Mouse (Mus musculus): ENCODE measurements around the gene Fkbp8.
"Not testable (repeated sequence)": the region's sequence is repeated elsewhere in the genome, so short reads cannot be mapped to it uniquely, and the experiment has no call there.

Gene Fkbp8

GRCm38 (mm10) chr8:70501820-70502529, 25.5 kb upstream of the Fkbp8 start:
- ATAC-seq (ENCODE audit: insufficient number of reproducible peaks, low FRiP score, low TSS enrichment) = no peak

GRCm38 (mm10) chr8:70502540-70502939, 25.0 kb upstream of the Fkbp8 start:
- no peak for ATAC-seq (ENCODE audit: insufficient number of reproducible peaks, low FRiP score, low TSS enrichment)

GRCm38 (mm10) chr8:70503062-70503750, 24.3 kb upstream of the Fkbp8 start:
- peak; percentile 14; the same call in 1 of the 2 replicates for ATAC-seq (ENCODE audit: insufficient number of reproducible peaks, low FRiP score, low TSS enrichment)

GRCm38 (mm10) chr8:70504291-70504716, 23.2 kb upstream of the Fkbp8 start:
- no peak for ATAC-seq (ENCODE audit: insufficient number of reproducible peaks, low FRiP score, low TSS enrichment)

GRCm38 (mm10) chr8:70504851-70505250, 22.7 kb upstream of the Fkbp8 start:
- ATAC-seq (ENCODE audit: insufficient number of reproducible peaks, low FRiP score, low TSS enrichment) = no peak

GRCm38 (mm10) chr8:70505698-70506327, 21.7 kb upstream of the Fkbp8 start:
- ATAC-seq (ENCODE audit: insufficient number of reproducible peaks, low FRiP score, low TSS enrichment) = no peak

GRCm38 (mm10) chr8:70506328-70507026, 21.0 kb upstream of the Fkbp8 start, which contains the start of gene Rex1bd:
Gene Rex1bd, minus strand, starts transcription at chr8:70506752.
- ATAC-seq (ENCODE audit: insufficient number of reproducible peaks, low FRiP score, low TSS enrichment) = peak; percentile 34

- no peak for ATAC-seq (ENCODE audit: insufficient number of reproducible peaks, low FRiP score, low TSS enrichment)
Measured at GRCm38 (mm10) chr8:70507027-70507393, 20.5 kb upstream of the Fkbp8 start.

- ATAC-seq (ENCODE audit: insufficient number of reproducible peaks, low FRiP score, low TSS enrichment) = no peak
Measured at GRCm38 (mm10) chr8:70509281-70509952, 18.1 kb upstream of the Fkbp8 start.

- peak; percentile 78 for ATAC-seq (ENCODE audit: insufficient number of reproducible peaks, low FRiP score, low TSS enrichment)
Measured at GRCm38 (mm10) chr8:70510228-70510915, 17.2 kb upstream of the Fkbp8 start, which contains the start of gene Uba52. Gene Uba52, minus strand, starts transcription at chr8:70510801.

- ATAC-seq (ENCODE audit: insufficient number of reproducible peaks, low FRiP score, low TSS enrichment) = not testable (repeated sequence)
Measured at GRCm38 (mm10) chr8:70511174-70511573, 16.4 kb upstream of the Fkbp8 start.

- ATAC-seq (ENCODE audit: insufficient number of reproducible peaks, low FRiP score, low TSS enrichment) = no peak
Measured at GRCm38 (mm10) chr8:70511770-70512169, 15.8 kb upstream of the Fkbp8 start.

GRCm38 (mm10) chr8:70512253-70512903, 15.1 kb upstream of the Fkbp8 start:
- no peak for ATAC-seq (ENCODE audit: insufficient number of reproducible peaks, low FRiP score, low TSS enrichment)

- no peak for ATAC-seq (ENCODE audit: insufficient number of reproducible peaks, low FRiP score, low TSS enrichment)
Measured at GRCm38 (mm10) chr8:70513441-70513840, 14.1 kb upstream of the Fkbp8 start.

- no peak for ATAC-seq (ENCODE audit: insufficient number of reproducible peaks, low FRiP score, low TSS enrichment)
Measured at GRCm38 (mm10) chr8:70517940-70518643, 9.4 kb upstream of the Fkbp8 start.

- no peak for ATAC-seq (ENCODE audit: insufficient number of reproducible peaks, low FRiP score, low TSS enrichment)
Measured at GRCm38 (mm10) chr8:70519043-70519442, 8.5 kb upstream of the Fkbp8 start.

- ATAC-seq (ENCODE audit: insufficient number of reproducible peaks, low FRiP score, low TSS enrichment) = no peak
Measured at GRCm38 (mm10) chr8:70519606-70520005, 7.9 kb upstream of the Fkbp8 start.

- peak; percentile 84 for ATAC-seq (ENCODE audit: insufficient number of reproducible peaks, low FRiP score, low TSS enrichment)
Measured at GRCm38 (mm10) chr8:70522592-70523403, 4.7 kb upstream of the Fkbp8 start.
